Mouse (Mus musculus) heart, embryonic 10.5 days (tissue): ENCODE measurements around the gene Syde2. TPM values are rescaled to one million over a fixed set of nuclear protein-coding genes. Genes with fewer than 3 reads are reported as not detected.
A peak's percentile ranks its signal among the peaks of the same experiment; 100 is the strongest.

Experiments
- DNase-seq: peaks from one replicate; pipeline ENCODE4 v3.0.0-alpha.2; 2017; ENCODE audit warnings: low spot score
- H3K27ac ChIP-seq: fragments of 300-500 bp; sonication (generic); 2 replicates; pipeline ENCODE4 v1.5.1; 2016; ENCODE audit warnings: mild to moderate bottlenecking
- H3K27me3 ChIP-seq: fragments of 300-500 bp; sonication (generic); 2 replicates; pipeline ENCODE4 v1.6.1; 2016; ENCODE audit warnings: mild to moderate bottlenecking; ENCODE audit not compliant: poor library complexity, insufficient read depth, severe bottlenecking
- H3K36me3 ChIP-seq: fragments of 300-500 bp; sonication (generic); 2 replicates; pipeline ENCODE4 v1.6.1; 2016; ENCODE audit warnings: mild to moderate bottlenecking, moderate library complexity
- H3K4me1 ChIP-seq: fragments of 300-500 bp; sonication (generic); 2 replicates; pipeline ENCODE4 v1.6.1; 2016; ENCODE audit warnings: mild to moderate bottlenecking
- H3K4me3 ChIP-seq: fragments of 300-500 bp; sonication (generic); 2 replicates; pipeline ENCODE4 v1.5.1; 2016; ENCODE audit warnings: mild to moderate bottlenecking, moderate library complexity
- H3K9me3 ChIP-seq: fragments of 300-500 bp; sonication (generic); 2 replicates; pipeline ENCODE4 v1.6.1; 2016; ENCODE audit warnings: mild to moderate bottlenecking, moderate library complexity
- WGBS: fragments of 180-500 bp; shearing (Covaris S2); methylation state at CpG from one replicate; pipeline ENCODE4 v1.1.7; 2016; 5-methylcytosine and 5-hydroxymethylcytosine counted together
- polyA plus RNA-seq: library from polyadenylated mRNA; unstranded; fragments of >200 nt; fragmentation: Nextera tagmentation; extraction: Ambion mirVana; gene quantifications from 2 replicates; pipeline ENCODE4 v1.2.1, GENCODE M21; 2016

Gene Syde2
- polyA plus RNA-seq, 1 experiment from 2014 or later = 3.1 TPM

- Histone ChIP-seq H3K9me3 (no peaks in the 10 kb centered on the region), H3K36me3 (no peaks in the 10 kb centered on the region), H3K27ac (0 out of 2 replicates have a peak overlapping the region, but pooled peaks have one; percentile 47), H3K4me3 (no peak overlapping the region), H3K4me1 (peaks cover 49% of the 10 kb centered on the region), H3K27me3 (no peaks in the 10 kb centered on the region)
- DNase-seq = no peak
- 60% methylated on average over 11 of the region's 11 CpGs for WGBS
Observed at GRCm38 (mm10) chr3:146051277-146052007, 63.8 kb downstream of the Syde2 start.

- WGBS = 63% methylated on average over 6 of the region's 6 CpGs
- H3K27ac ChIP-seq = peak overlapping the region; percentile 47; the same call in 1 of the 2 replicates
Observed at GRCm38 (mm10) chr3:146053082-146053814, 65.6 kb downstream of the Syde2 start.

DNA sequence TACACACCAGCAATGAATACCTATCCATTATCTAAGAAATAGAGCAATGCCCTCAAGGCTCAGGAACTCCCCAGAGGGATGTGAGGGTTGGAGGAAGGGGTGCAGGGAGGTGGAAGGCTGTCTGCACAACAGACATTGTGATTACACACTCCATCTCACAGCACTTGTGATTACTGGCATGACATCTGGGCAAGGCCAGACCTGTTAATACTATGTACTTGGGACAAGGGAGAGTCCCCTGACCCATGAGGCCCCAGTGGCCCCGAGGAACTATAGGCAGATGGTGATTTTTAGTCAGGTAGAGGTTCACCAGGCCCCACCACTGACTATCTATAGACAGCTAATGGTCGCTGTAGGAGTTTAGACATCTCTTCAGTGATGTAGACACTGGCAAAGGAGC lies 66.2 kb downstream of the Syde2 start:
- H3K4me1 ChIP-seq = peaks cover 28% of the 10 kb centered on the region
- H3K4me3 ChIP-seq = no peak overlapping the region
- no peaks in the 10 kb centered on the region for H3K27me3 ChIP-seq
- no peaks in the 10 kb centered on the region for H3K36me3 ChIP-seq
- H3K9me3 ChIP-seq = no peaks in the 10 kb centered on the region
- H3K27ac ChIP-seq = no peak overlapping the region
- no peak for DNase-seq
- 80% methylated on average over 2 of the region's 2 CpGs for WGBS

More at GRCm38 (mm10) chr3:146053082-146053814, 65.6 kb downstream of the Syde2 start:
- Histone ChIP-seq H3K4me3 (no peak overlapping the region), H3K27me3 (no peaks in the 10 kb centered on the region), H3K36me3 (no peaks in the 10 kb centered on the region), H3K9me3 (no peaks in the 10 kb centered on the region), H3K4me1 (peaks cover 34% of the 10 kb centered on the region)
- DNase-seq = no peak

DNA sequence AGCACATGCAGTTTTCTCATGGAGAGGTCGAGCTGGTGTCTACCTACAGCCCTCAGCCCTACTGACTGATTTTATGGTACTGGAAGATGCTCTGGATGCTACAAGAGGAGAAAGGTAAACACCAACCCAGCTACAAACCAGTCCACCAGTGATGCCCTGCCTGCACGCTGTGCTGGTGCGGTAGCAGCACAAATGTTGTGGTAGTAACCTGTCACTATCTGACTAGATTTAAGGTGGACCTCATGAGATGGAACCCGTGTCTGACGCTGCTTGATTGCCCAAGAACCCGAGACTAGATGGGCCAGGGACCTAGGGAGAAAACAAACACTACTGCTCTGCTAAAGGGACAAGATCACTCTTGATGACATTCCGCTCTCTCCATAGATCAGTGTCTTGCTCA lies 69.5 kb downstream of the Syde2 start:
- WGBS = 76% methylated on average over 7 of the region's 7 CpGs

DNA sequence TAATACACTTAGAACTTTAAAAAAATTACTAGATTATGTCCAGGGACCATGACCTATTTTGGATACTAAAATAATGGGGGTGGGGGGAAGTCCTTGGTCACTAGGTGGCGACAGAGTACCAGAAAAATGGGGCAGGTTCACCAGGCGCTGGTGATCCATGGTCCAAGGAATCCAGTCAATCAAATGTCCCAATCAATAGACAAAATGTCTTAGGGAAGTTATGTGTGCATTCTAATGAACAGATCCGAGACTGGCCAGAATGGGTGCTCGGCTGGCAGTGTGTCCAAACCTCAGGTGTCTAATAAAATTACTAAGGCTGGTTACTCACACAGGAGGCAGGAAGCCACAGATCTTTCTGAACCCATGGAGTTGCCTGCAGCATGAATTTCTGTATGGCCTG lies 70.6 kb downstream of the Syde2 start:
- no peaks in the 10 kb centered on the region for H3K36me3 ChIP-seq
- no peaks in the 10 kb centered on the region for H3K9me3 ChIP-seq
- H3K4me3 ChIP-seq = no peak overlapping the region
- H3K27me3 ChIP-seq = no peaks in the 10 kb centered on the region
- 13% methylated on average over 4 of the region's 4 CpGs for WGBS
- H3K27ac ChIP-seq = no peak overlapping the region
- DNase-seq = peak; percentile 81
- H3K4me1 ChIP-seq = peaks cover under 1% of the 10 kb centered on the region

More for the DNA sequence above, 69.5 kb downstream of the Syde2 start:
- no peak for DNase-seq
- H3K36me3 ChIP-seq = no peaks in the 10 kb centered on the region
- H3K27me3 ChIP-seq = no peaks in the 10 kb centered on the region
- H3K4me1 ChIP-seq = peaks cover 12% of the 10 kb centered on the region
- H3K27ac ChIP-seq = no peak overlapping the region
- no peak overlapping the region for H3K4me3 ChIP-seq
- no peaks in the 10 kb centered on the region for H3K9me3 ChIP-seq

DNA sequence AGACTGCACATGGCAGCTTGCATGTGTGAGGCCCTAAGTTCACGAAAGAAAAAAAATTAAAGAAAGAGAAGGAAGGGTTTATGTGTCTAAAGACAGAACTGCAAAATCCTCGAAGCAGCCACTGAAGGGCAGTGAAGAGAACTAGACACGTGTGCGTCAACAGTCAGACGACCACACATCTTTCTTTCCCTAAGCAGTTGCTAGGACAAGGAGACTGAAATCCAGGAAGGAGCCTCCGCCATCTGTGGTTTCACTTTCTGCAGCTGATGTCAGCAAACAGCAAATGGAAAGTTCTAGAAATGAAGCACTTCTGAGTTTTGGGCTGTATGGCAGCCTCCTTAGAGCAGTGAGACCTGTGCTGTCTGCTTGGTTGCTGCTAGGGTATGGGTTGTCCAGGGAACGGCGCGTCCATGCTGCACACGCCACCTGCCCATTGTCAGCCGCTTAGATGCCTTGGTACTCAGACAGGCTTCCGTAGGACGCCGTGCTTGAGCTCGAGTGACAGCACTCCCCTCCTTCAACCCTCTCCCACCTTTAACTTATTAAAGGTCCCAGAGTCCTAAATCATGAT lies 71.8 kb downstream of the Syde2 start:
- Histone ChIP-seq H3K36me3 (no peaks in the 10 kb centered on the region), H3K9me3 (no peaks in the 10 kb centered on the region), H3K4me3 (no peak overlapping the region), H3K4me1 (no peaks in the 10 kb centered on the region), H3K27me3 (no peaks in the 10 kb centered on the region), H3K27ac (no peak overlapping the region)
- 81% methylated on average over 15 of the region's 15 CpGs for WGBS
- no peak for DNase-seq

DNA sequence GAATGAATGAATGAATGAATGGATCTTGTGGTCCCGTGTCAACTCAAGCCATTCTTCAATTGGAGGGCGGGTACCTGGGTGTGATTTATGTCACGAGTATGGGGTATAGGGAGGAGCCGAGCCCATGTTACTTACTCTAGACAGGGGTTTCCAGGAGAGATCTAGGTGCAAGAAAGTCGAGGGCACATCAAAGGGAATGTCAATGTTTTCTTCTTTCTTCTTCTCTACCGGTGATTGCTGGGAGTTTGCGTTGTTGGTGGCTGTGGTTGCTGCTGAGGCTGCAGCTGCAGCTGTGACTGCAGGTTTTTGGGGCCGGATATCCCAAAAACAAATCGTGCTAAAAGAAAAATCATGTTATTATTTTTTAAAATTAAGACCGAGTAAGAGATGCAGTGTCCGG lies 75.5 kb downstream of the Syde2 start:
- H3K27me3 ChIP-seq = no peaks in the 10 kb centered on the region
- no peak for DNase-seq
- no peak overlapping the region for H3K4me3 ChIP-seq
- no peaks in the 10 kb centered on the region for H3K4me1 ChIP-seq
- no peaks in the 10 kb centered on the region for H3K36me3 ChIP-seq
- WGBS = 83% methylated on average over 11 of the region's 11 CpGs
- no peak overlapping the region for H3K27ac ChIP-seq
- no peaks in the 10 kb centered on the region for H3K9me3 ChIP-seq

DNA sequence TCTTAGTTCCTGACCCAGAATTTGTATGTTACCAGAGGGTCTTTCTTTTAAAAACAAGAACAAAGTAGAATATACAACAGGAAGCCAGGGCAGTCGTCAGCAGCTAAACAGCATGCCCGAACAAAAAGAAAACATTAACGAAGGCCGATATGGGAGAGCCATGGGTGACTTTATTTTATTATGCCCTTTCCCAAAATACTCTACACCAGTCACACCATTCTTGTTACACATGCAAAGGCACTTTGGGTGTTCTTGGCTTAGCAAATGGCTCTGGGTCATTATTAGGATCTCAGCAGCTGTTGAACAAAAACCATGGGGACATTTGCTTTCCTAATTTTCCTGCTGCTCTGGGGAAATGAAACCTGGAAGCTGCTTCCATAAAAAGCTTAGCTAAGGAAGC lies 81.6 kb downstream of the Syde2 start:
- 82% methylated on average over 4 of the region's 4 CpGs for WGBS
- no peak for DNase-seq
- Histone ChIP-seq H3K27ac (no peak overlapping the region), H3K9me3 (no peaks in the 10 kb centered on the region), H3K27me3 (no peaks in the 10 kb centered on the region), H3K4me1 (no peaks in the 10 kb centered on the region), H3K4me3 (no peak overlapping the region), H3K36me3 (no peaks in the 10 kb centered on the region)

Other genes starting within 250 kb of the Syde2 start
- gene Ddah1, start 229.2 kb upstream of the Syde2 start, polyA plus RNA-seq = 55.0 and 56.3 TPM in 2 replicates
- 39.1 and 41.1 TPM in 2 replicates for gene Bcl10, start 65.1 kb upstream of the Syde2 start, polyA plus RNA-seq
- 43.3 and 55.7 TPM in 2 replicates for gene 2410004B18Rik, start 49.9 kb upstream of the Syde2 start, polyA plus RNA-seq
- gene Wdr63, start 120.3 kb downstream of the Syde2 start, polyA plus RNA-seq = 0.38 and 0.48 TPM in 2 replicates
- gene Mcoln3, start 129.6 kb downstream of the Syde2 start, polyA plus RNA-seq = 1.5 and 3.6 TPM in 2 replicates
- 0.18 and 0.44 TPM in 2 replicates for gene Mcoln2, start 162.0 kb downstream of the Syde2 start, polyA plus RNA-seq
- 27.0 and 50.0 TPM in 2 replicates for gene Lpar3, start 233.1 kb downstream of the Syde2 start, polyA plus RNA-seq